22 mouse cellular contexts compared by ENCODE assay signal in the genomic region with DNA sequence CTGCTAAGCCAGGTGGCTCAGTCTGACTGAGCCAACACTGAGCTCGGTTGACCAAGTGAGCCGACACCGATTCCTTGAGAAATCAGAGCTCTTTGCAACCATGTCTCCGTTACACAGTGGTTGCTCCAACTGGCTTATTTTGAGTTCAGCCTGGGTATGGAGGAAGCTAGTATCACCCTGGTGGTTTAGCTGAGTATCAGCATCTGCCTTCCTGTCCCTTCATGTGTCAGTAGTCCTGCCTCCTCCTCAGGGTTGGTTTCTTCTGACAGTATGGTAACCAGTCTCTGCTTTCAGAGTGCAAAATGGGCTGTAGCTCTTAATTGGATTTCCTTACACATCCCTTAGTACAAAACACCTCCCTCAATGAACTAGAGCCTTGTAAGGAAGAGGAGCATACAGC.
DNase-seq lines count a peak whose midpoint lies in the region; ATAC-seq and TF ChIP-seq lines count a peak whose summit lies in the region.
"Had no signal": no experiment of that assay in that cellular context is flagged by ENCODE, and none has a peak within 500 bp of the region (broad histone marks: within the 10 kb centered on the region; RNA-seq: fewer than 3 reads in every experiment).

No protein-coding gene starts in this region.

- H3K4me3 ChIP-seq in hindbrain, postnatal 0 days (ENCODE audit: low read length), result no peak overlapping the region
- H3K4me3 ChIP-seq in hindbrain, embryonic 16.5 days (ENCODE audit: low read length), result no peak overlapping the region
- H3K4me3 ChIP-seq: forebrain, embryonic 10.5 days; heart, embryonic 13.5 days; megakaryocyte, embryonic 14.5 days had no signal

- H3K9me3 ChIP-seq in hindbrain, postnatal 0 days (ENCODE audit: low read length), result no peaks in the 10 kb centered on the region
- H3K9me3 ChIP-seq in hindbrain, embryonic 16.5 days (ENCODE audit: control insufficient read depth, low read length), result no peaks in the 10 kb centered on the region
- H3K9me3 ChIP-seq: forebrain, embryonic 10.5 days; heart, embryonic 13.5 days; megakaryocyte, embryonic 14.5 days had no signal

- no peak overlapping the region for H3K9ac ChIP-seq in hindbrain, postnatal 0 days (replicated peaks; ENCODE audit: low read length)
- no peak overlapping the region for H3K9ac ChIP-seq in hindbrain, embryonic 16.5 days (ENCODE audit: low read depth, low read length)
- H3K9ac ChIP-seq: heart, embryonic 13.5 days had no signal

- no peaks in the 10 kb centered on the region for H3K27me3 ChIP-seq in hindbrain, postnatal 0 days (ENCODE audit: insufficient read depth, low read length)
- no peaks in the 10 kb centered on the region for H3K27me3 ChIP-seq in hindbrain, embryonic 16.5 days (replicated peaks; ENCODE audit: control insufficient read depth, insufficient read depth, low read length)
- H3K27me3 ChIP-seq: heart, embryonic 13.5 days had no signal

- no peak for DNase-seq in hindbrain, postnatal 0 days (ENCODE audit: low spot score)
- peak; percentile 14 for DNase-seq in thymus, postnatal 0 days (ENCODE audit: low spot score)
- no peak for DNase-seq in thymus, postnatal 36 days
- no peak for DNase-seq in urinary bladder, adult 2 months (ENCODE audit: low spot score)
- no peak for DNase-seq in right cerebral cortex, postnatal 4 days
- DNase-seq: adrenal gland, postnatal 36 days; cerebellum, adult 11 months; cerebellum, adult 9-11 months; heart, postnatal 14 days; kidney, adult 8-10 months; kidney, postnatal 10 days; lung, adult 18-20 months; right cerebral cortex, postnatal 14 days; spleen, adult 18-20 months; thymus, postnatal 25 days had no signal

- 95% methylated on average over 4 of the region's 4 CpGs for WGBS in hindbrain, postnatal 0 days
- WGBS in hindbrain, embryonic 16.5 days, result 93% methylated on average over 4 of the region's 4 CpGs

- H3K27ac ChIP-seq in hindbrain, postnatal 0 days, result no peak overlapping the region
- H3K27ac ChIP-seq in hindbrain, embryonic 16.5 days (ENCODE audit: low read depth, low read length), result no peak overlapping the region
- H3K27ac ChIP-seq: forebrain, embryonic 10.5 days; heart, embryonic 13.5 days had no signal

- H3K4me1 ChIP-seq in hindbrain, postnatal 0 days (ENCODE audit: insufficient read depth, low read length), result no peaks in the 10 kb centered on the region
- H3K4me1 ChIP-seq in hindbrain, embryonic 16.5 days (ENCODE audit: control insufficient read depth, insufficient read depth, low read depth, low read length), result peaks cover 12% of the 10 kb centered on the region

- no peak for ATAC-seq in hindbrain, postnatal 0 days
- no peak for ATAC-seq in hindbrain, embryonic 16.5 days
- 0 out of 2 replicates have a peak, but pooled peaks have one; percentile 15 for ATAC-seq in megakaryocyte progenitor cell, adult 5-6 weeks (replicated peaks; ENCODE audit: poor library complexity)
- ATAC-seq in inflammation-experienced regulatory T-cells, adult 6 months, result no peak

- H3K4me2 ChIP-seq in hindbrain, postnatal 0 days (ENCODE audit: low read depth, low read length), result no peak overlapping the region
- no peak overlapping the region for H3K4me2 ChIP-seq in hindbrain, embryonic 16.5 days (ENCODE audit: low read length)
- H3K4me2 ChIP-seq: heart, embryonic 13.5 days; liver, embryonic 11.5 days had no signal

- H3K36me3 ChIP-seq in hindbrain, postnatal 0 days (ENCODE audit: insufficient read depth, low read length), result no peaks in the 10 kb centered on the region
- H3K36me3 ChIP-seq in hindbrain, embryonic 16.5 days (ENCODE audit: control insufficient read depth, insufficient read depth, low read length), result no peaks in the 10 kb centered on the region
- H3K36me3 ChIP-seq: forebrain, embryonic 10.5 days; heart, embryonic 13.5 days had no signal

- 0 out of 2 replicates have a peak, but pooled peaks have one; percentile 5 for TF ChIP-seq CTCF in hindbrain, postnatal 0 days (IDR thresholded peaks at IDR 0.05; ENCODE audit: low read depth)
